Mouse (Mus musculus): Measurements from ENCODE around the gene Ptprh. TPM values are rescaled to one million over a fixed set of nuclear protein-coding genes. Genes with fewer than 3 reads are reported as not detected.
"Not testable (repeated sequence)": the region's sequence is repeated elsewhere in the genome, so short reads cannot be mapped to it uniquely, and the experiment has no call there.

Gene Ptprh
- total RNA-seq, 2 experiments from 2014 or later, result not detected

GRCm38 (mm10) chr7:4611921-4612341 lies 8.1 kb upstream of the Ptprh start:
- DNase-seq, result no peak
- intact Hi-C loops (cut with DNase I; ENCODE audit: low total_unique reads), result no loop called here

GRCm38 (mm10) chr7:4611511-4611910 lies 7.7 kb upstream of the Ptprh start:
- no peak for DNase-seq
- intact Hi-C loops (cut with DNase I; ENCODE audit: low total_unique reads), result no loop called here

DNA sequence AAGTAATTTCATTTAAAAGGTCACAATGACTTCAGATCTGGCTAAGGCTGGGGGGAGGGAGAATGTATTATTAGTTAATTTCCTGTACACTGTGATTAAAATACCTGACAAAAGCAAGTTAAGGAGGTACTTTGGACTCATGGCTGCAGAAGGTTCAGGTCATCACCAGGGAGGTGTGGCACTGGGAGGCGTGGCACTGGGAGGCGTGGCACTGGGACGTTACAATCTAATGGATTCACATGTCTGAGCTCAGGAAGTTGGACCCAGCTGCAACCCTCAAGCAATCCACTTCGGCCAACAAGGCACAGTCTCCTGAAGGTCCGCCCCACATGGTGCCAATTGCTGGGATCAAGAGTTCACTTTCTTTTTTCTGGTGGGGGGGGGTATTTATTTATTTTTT lies 4.2 kb upstream of the Ptprh start:
- no peak for DNase-seq
- intact Hi-C loops (cut with DNase I; ENCODE audit: low total_unique reads), result no loop called here

- no peak for DNase-seq
- intact Hi-C loops (cut with DNase I; ENCODE audit: low total_unique reads), result no loop called here
Observed at GRCm38 (mm10) chr7:4602969-4603368, 872 bp downstream of the Ptprh start.

GRCm38 (mm10) chr7:4597046-4597445 lies 6.8 kb downstream of the Ptprh start:
- DNase-seq; intact Hi-C loops (cut with DNase I; ENCODE audit: low total_unique reads): not testable (repeated sequence)

DNA sequence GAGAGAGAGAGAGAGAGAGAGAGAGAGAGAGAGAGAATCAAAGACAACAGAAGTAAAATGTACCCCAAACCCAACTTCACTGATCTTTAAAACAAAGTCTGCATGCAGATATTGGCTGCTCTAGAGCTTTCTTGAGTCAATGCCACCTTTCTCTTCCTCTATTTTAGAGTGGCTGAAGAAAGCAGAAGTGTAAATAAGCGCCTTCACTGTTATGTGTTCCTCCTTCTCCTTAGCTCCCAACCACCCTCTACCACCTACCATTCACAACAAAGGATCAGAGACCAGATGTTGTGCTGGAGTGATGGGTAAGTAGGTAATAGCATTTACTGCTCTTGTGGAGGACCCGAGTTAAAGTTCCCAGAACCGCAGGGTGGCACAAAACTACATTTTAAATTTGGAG lies 22.4 kb downstream of the Ptprh start:
- DNase-seq; intact Hi-C loops (cut with DNase I; ENCODE audit: low total_unique reads): not testable (repeated sequence)

GRCm38 (mm10) chr7:4572361-4572760 lies 31.5 kb downstream of the Ptprh start:
- DNase-seq; intact Hi-C loops (cut with DNase I; ENCODE audit: low total_unique reads): not testable (repeated sequence)

GRCm38 (mm10) chr7:4562660-4563059 lies 41.2 kb downstream of the Ptprh start:
- intact Hi-C loops (cut with DNase I; ENCODE audit: low total_unique reads), result no loop called here
- no peak for DNase-seq

GRCm38 (mm10) chr7:4557167-4557560 lies 46.7 kb downstream of the Ptprh start:
- no peak for DNase-seq
- intact Hi-C loops (cut with DNase I; ENCODE audit: low total_unique reads), result loop anchor here (10.0 kb wide), 1 partner anchor 248 kb away; no protein-coding TSS in a partner anchor

GRCm38 (mm10) chr7:4556256-4557166 lies 47.3 kb downstream of the Ptprh start:
- intact Hi-C loops (cut with DNase I; ENCODE audit: low total_unique reads), result loop anchor here (10.0 kb wide), 1 partner anchor 248 kb away; no protein-coding TSS in a partner anchor
- DNase-seq, result peak; percentile 56

DNA sequence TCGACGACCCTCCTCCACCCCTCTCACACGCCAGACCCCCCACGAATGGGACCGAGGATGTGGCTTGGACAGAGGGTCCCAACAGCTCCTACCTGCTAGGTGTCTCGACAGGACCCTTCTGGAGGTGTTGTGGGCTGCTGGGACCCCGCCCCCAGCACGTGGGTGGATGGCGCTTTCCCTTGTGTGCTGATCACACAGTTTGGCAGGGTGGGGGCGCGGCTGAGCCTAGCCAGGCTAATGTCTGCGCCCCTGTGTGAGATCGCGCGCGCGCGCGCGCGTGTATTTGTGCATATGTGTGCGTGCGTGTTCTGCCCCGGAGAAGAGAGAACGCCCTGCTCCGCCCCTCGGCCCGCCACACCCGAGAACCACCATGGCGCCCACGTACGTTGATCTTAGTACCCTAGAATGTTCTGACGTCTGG lies 56.6 kb downstream of the Ptprh start, which contains the start of gene Syt5:
Gene Syt5, minus strand, starts transcription at position 321 of the 421 bp plus-strand sequence.
- intact Hi-C loops (cut with DNase I; ENCODE audit: low total_unique reads), result no loop called here
- no peak for DNase-seq

DNA sequence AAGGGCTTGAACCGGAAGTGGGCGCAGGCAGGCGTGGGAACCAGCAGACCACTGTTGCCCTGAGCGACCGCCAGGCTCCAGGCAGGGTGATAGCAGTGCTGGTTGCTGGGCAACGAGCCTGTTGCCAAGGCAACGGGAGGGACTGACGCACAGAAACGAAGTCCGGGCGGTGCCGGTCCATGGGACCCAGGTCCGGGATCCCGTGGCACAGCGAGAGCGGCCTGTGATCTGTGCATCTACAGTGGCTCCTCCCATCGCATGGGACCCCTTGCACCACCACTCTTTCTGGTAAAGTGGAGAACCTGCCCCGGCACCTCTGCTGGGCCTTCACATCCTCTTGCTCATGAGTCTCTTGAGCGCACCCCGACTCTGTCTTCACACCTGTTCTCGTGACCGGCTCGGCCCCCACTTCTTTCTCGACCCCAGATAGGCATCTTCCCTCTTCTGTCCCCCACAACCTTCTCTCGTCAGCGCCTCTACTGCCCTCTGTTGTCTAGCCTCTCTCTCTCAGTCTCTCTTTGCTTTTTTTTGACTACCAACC lies 57.2 kb downstream of the Ptprh start:
- peak; percentile 26 for DNase-seq
- intact Hi-C loops (cut with DNase I; ENCODE audit: low total_unique reads), result no loop called here

GRCm38 (mm10) chr7:4546050-4546449 lies 57.8 kb downstream of the Ptprh start:
- no peak for DNase-seq
- intact Hi-C loops (cut with DNase I; ENCODE audit: low total_unique reads), result no loop called here

DNA sequence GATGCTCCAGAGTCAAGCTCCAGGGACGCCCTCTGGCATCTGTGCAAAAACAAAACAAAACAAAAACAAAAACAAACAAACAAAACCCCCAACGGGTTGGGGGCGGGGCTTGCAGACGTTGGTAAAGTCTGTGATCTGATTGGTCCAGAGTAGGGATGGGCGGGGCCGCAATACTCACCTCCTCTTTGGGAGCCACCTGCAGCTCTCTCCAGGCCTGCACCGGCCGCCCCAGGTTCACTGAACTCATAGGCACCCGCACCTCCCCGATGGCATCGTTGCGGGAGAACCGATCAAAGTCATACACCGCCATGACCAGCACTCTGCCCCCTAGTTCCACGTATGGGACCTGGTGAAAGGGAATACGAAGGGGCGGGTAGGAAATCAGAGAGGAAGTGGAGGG lies 61.8 kb downstream of the Ptprh start:
- intact Hi-C loops (cut with DNase I; ENCODE audit: low total_unique reads), result no loop called here
- DNase-seq, result no peak

DNA sequence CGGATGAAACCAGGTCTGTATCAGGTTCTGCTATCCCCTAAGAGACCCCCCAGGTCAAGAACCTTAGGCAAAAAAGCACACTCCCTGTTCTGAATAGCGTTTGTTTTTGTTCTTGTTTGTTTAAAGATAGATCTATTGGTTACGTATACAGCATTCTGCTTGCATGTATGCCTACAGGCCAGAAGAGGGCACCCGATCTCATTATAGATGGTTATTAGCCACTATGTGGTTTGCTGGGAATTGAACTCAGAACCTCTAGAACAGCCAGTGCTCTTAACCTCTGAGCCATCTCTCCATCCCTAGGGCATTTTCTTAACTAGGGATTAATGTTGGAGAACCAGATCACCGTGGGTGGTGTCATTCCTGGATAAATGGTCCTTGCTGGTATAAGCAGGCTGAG lies 62.5 kb downstream of the Ptprh start:
- intact Hi-C loops (cut with DNase I; ENCODE audit: low total_unique reads), result no loop called here
- no peak for DNase-seq

DNA sequence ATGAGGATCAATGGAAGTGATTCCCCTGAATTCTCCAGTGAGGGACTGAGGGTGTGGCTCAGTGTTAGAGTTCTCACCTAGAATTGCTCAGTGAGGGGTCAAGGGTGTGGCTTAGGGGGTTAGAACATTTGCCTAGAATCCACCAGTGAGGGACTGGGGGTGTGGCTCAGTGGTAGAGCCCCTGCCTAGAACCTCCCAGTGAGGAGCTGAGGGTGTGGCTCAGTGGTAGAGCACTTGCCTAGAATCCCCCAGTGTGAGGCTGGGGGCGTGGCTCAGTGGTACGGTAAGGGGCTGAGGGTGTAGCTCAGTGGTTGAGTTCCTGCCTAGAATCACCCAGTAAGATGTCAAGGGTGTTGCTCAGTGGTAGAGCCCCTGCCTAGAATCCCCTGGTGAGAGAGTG lies 64.8 kb downstream of the Ptprh start:
- intact Hi-C loops (cut with DNase I; ENCODE audit: low total_unique reads), result no loop called here
- no peak for DNase-seq

DNA sequence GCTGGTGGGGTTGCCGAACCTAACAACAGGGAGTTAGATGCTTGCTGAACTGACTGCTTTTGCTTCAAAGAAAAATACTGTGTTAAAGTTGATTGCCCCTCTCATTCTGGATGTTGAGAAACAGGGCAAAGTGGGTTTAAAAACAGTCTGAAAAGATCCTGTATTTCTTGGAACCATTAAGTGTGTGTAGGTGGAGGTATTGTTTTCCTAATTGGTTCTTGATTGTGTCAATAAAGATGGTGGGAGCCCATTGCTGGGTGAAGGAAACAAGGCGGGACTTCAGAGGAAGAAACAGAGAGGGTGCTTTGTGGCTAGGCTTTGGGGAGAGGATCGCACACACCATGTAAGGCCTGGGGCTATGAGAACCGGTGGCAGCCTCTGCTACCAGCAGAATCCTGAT lies 66.7 kb downstream of the Ptprh start:
- DNase-seq, result no peak
- intact Hi-C loops (cut with DNase I; ENCODE audit: low total_unique reads), result no loop called here

DNA sequence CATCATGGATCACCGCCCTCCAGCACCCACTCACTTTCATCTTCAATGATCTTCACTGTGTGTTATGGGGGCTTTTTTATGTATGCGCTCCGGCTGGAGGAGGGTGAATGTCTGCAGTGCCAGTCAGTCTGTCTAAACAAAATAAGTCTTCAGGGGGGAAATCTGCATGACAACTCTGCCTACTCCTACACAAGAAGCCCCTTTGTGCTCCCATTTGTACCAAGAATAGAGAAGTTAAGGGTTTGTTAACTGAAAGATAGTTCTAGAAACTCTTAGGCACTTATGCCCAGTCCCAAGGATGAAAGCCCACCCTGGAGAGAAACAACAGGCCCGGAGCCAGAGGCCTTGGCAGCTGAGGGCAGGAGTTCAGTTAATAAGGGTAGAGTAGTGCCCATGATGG lies 67.5 kb downstream of the Ptprh start:
- DNase-seq, result no peak
- intact Hi-C loops (cut with DNase I; ENCODE audit: low total_unique reads), result no loop called here

DNA sequence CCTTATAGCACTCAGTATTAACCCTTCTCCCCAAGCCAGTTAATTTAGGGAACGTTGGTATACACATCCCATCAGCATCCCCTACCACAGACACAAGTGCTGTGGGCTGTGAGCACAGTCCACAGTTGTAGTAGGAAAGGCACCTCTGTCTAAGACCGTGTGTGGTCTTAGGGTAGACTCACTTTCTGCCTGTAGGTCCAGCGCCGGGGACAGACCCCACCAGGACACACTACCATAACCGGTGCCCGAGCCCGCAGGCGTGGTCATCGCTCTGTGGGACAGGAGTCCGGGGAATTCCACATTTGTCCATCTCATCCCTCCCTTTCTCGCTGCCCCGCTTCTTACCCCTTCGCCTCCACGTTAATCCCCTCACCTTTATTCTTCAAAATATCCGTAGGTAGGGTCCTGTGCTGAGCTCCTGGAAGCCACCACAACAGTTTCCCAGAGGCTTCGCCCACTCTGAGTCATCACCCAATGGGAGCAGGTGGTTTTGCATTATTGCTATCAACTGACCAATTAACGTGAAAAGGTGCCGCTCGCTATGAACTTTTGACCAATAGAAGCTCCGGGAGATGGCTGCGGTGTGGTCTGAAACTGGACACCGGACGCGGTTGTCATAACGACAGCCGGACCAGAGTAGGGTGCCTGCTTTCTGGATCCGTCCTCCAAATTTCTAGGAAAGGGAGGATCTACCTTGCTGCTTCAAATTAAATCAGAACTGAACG lies 71.7 kb downstream of the Ptprh start, which contains the start of gene Dnaaf3:
Gene Dnaaf3, minus strand, starts transcription at position 449 of the 725 bp plus-strand sequence.
- peak; percentile 71 for DNase-seq
- intact Hi-C loops (cut with DNase I; ENCODE audit: low total_unique reads), result no loop called here

GRCm38 (mm10) chr7:4530166-4530565 lies 73.7 kb downstream of the Ptprh start:
- DNase-seq; intact Hi-C loops (cut with DNase I; ENCODE audit: low total_unique reads): not testable (repeated sequence)

Data from gastrocnemius, postnatal 14 days (tissue).